Mouse (Mus musculus) liver, embryonic 14.5 days (tissue): ENCODE measurements around the gene Tnrc6c.

Experiments
- CTCF ChIP-seq: IDR thresholded peaks from 2 replicates; pipeline ENCODE4 v1.5.1; 2016; ENCODE audit warnings: antibody characterized with exemption, low read depth, control low read depth
- EP300 ChIP-seq: IDR thresholded peaks from 2 replicates; pipeline ENCODE4 v1.6.1; 2016; ENCODE audit warnings: antibody characterized with exemption, low read depth

GRCm38 (mm10) chr11:117730490-117730838 is 76.4 kb downstream of the Tnrc6c start:
- TF ChIP-seq CTCF (no peak), EP300 (no peak)
